Mouse (Mus musculus) MEL-GATA-1-ER (cell line): ENCODE measurements at regions not wholly inside any gene's neighbourhood (a gene's known extent, or its start where the extent isn't known, plus 50 kb on each side); places are given as distances from the start of the nearest gene placed in this dataset.
A peak's percentile ranks its signal among the peaks of the same experiment; 100 is the strongest.

ENCODE experiments used
- DNase-seq: peaks from one replicate; pipeline ENCODE4 v3.0.0-alpha.2; 2012; ENCODE audit warnings: low read depth; ENCODE audit errors: extremely low read depth

DNA sequence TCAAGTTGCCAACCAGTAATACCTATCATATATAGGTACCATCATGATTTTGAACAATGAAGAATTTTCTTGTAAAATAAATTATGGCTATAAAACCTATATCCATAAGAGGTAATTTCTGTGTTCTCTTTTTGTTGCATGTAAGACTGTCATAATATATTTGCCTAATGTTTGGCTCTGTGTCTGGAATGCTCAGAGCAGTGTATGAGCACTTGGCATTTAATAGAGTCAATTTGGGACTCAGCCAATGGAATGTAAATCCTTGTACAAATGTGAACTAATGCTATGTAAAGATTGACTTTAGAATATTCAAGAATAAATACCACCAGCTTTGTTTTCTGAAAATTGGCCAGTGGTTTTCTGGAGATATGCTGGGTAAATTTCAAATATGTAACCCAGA lies 208.5 kb upstream of the Zic1 start:
- DNase-seq: no peak

DNA sequence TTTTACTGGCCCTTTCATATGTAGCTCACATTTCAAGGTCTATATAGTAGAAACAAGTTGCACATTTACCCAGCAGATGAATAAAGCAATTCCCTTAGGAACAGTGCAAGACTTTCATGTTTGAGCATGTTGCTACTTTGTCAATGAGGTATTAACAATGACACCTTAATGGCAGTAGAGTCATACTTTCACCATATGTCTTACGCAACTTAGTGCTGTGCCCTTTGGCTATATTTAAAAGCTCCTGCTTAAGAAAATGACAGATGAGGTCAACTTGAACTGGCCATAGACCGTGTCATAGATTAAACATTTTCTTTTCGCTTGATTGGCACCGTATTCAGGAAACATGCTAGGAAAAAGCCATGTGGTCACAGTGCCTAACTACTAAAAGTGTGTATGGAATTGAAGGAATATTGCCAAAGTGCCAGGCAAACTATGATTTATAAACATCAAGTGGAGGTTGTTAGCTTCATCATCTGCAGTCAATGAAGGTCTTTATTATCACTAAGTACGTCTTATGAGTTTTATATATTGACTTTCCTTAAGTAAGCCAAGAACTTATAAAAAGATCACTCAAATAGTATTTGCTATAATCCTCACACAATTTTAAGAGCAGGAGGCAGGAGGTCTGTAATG lies 200.5 kb upstream of the Zic1 start:
- DNase-seq: no peak

DNA sequence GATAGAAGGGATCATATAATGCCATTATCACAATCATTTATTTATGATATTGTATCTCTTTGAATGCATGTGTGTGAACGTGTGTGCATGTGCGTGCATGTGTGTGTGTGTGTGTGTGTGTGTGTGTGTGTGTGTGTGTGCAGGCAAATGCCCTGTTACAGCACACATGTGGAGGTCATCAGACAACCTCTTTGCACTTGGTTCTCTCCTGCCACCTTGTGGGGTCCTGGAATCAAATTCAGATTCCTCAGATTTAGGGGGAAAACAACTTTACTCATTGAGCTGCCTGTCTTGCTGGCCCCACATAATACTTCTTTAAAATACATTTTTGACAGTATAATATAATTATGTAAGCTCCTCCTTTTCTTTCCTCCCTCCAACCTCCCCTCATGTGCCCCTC lies 195.7 kb upstream of the Zic1 start:
- no peak for DNase-seq

DNA sequence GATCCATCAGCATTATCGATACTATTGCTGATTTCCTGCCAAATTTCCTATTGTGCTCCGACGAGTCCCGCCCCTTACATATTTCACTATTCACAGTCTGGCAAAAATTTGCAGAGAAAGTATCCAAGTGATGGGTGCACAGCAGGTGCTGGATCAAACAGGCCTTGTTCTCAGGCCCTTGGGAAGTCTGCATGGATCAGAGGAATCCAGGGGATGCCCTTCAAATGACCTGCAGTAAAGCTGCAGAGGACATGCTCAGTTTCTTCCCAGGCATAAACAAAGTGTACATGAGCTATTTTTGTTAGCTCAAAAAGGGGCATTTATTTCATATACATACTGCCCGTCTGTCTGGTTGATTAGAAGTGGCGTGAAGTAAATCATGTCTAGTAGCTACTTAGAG lies 194.2 kb upstream of the Zic1 start:
- DNase-seq: no peak

DNA sequence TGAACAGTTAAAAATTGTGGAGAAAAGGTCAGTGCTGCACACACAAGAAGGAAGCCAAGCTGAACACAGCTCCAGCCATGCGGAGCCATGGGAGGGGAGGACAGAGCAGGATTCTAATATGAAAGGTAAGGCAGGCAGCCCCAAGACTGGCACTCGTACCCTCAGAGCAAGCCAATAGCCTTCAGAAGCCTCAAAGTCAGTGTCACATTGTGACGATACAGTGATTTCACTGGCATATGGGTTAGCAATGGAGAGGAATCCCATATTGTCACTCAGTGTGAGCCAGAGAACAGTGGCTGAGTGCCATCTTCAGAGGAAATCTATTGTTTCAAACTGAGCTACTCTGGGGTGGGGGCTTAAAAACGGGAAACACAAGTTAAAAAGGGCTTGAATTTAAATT lies 181.4 kb upstream of the Zic1 start:
- no peak for DNase-seq

DNA sequence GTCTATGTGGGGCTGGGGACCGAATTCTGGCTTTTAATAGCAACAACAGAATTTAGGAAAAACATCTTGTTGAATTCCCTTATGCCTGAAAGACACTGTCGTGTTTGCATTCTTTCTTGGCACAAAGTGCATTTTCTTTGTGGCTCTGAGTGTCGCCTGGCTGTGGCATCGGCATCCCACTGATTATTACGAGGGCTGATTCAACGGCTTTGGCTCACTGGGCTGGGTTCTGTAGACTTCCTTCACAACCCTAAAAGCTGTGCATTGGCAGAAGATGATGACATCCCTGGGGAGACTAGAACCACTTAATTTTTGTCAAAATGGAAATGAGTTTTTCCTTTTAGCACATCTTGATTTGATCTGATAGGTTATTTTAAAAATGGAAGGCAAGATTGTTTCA lies 179.8 kb upstream of the Zic1 start:
- no peak for DNase-seq

DNA sequence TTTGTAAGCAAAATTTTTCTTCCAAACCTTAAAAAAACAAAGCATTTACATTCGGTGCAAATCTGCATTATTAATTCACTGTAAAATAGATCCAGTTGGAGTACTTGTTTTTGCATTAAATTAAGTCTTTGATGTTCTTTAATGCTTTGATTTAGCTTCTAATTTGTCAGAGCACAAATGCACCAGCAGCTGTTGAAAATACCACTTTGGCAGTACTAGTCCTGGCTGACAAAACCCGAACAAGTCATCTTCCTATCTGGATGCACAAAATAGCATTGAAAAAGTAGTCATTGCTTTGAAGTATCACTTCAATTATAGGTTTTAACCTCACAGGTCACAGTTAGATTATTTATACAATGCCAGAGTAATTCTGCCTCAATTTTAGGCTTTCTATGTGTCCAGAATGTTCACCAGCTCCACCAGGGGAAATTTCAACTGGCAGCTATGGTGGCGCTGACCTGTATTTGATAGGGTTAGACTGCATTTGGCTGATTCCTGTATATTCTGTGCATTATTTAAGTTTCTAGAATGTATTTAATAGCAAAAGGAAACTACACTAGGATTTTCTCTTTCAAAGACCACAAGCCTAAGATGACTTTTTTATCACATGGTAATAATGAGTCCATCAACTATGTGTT lies 163.3 kb upstream of the Zic1 start:
- no peak for DNase-seq

DNA sequence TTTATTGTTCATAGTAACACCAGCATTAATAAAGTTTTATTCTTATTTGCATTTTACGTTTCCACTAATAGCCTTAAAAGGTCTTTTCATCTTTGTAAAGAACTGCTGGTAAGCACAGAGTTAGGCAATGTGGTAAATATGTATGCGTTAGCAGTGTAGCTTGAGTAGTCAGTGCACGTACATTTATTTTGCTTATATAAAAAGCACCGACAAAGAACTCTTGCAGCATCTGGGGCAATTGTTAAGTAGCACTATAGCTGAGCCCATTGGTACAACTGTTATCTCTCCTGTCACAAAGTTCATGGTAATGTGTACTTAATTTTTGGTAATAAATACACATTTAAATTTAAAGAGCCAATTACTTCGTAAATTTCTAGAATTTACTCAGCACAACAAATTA lies 162.8 kb upstream of the Zic1 start:
- DNase-seq: no peak

DNA sequence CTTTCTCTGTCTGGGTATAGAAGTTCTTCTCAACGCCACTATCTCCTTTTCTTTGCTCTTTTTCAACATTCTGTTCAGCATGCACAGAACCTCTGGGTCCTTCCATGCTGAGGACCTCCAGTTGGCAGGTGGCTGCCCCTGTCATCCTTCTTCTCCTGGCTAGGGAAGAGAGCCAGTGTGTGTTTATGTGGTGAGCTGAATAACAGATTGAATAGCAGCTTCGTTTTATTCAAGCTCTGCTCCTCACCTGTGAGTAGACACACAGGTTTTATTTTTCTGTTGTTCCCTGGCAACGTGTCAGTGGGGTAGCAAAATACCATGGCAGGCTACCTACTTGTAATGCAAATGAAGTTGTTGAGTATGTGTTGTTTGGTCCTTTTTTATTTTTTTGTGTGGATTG lies 154.9 kb upstream of the Zic1 start:
- no peak for DNase-seq

DNA sequence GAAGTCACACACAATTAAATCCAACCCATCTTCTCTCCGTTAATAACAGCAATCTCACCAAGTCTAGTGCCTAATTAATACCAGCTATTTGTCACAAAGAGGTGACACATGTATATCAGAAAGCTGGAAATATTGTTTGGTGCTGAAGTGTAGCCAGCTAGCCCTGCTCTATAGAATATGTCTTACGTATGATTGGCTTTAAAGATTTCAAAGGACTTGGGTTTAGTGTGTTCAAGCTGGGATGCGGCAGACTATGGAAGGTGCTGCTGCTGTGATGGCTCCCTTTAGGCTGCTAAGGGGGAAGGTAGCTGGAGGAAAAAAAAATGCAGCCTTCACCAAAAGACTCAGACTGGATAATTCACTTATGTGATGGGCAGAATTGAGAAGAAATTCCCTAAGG lies 144.1 kb upstream of the Zic1 start:
- DNase-seq: no peak

DNA sequence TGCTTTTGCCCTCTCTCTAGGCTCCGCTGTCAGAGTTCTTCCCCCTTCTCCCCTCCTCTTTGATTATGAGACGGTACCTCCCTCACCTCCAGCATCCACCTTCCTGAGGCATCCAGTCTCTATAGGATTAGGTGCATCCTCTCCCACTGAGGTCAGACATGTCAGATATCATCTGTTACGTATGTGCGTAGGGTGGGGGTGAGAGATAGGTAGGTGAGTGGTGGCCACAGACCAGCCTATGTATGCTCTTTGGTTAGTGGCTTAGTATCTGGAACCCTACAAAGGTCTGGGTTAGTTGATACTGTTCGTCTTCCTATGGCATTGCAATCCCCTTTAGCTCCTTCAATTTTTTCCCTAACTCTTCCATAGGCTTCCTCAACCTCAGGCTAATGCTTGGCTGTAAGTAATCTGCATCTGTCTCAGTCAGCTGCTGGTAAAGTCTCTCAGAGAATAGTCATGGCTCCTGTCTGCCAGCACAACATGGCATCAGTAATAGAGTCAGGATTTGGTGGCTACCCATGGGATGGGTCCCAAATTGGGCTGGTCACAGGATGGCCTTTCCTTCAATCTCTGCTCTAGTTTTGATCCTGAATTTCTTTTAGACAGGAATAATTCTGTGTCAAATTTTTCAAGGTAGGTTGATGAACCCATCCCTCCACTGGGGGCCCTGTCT lies 138.2 kb upstream of the Zic1 start:
- DNase-seq: no peak

DNA sequence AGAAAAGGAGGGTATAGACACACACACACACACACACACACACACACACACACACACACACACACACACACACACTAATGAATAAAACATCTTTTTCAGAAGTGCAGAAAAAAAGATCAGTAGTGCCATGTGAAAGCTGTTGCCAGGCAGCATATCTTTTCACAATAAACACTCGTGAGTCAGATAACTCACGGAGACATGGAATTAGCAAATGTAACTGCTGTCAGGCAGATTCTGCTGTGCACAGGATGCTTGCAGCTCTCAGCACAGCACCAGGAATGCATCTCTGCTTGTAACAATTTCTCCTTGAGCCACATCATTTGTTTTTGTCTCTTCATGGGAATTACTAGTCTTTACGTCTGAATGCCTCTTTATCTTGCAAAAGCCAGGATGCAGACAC lies 111.0 kb upstream of the Zic1 start:
- no peak for DNase-seq

DNA sequence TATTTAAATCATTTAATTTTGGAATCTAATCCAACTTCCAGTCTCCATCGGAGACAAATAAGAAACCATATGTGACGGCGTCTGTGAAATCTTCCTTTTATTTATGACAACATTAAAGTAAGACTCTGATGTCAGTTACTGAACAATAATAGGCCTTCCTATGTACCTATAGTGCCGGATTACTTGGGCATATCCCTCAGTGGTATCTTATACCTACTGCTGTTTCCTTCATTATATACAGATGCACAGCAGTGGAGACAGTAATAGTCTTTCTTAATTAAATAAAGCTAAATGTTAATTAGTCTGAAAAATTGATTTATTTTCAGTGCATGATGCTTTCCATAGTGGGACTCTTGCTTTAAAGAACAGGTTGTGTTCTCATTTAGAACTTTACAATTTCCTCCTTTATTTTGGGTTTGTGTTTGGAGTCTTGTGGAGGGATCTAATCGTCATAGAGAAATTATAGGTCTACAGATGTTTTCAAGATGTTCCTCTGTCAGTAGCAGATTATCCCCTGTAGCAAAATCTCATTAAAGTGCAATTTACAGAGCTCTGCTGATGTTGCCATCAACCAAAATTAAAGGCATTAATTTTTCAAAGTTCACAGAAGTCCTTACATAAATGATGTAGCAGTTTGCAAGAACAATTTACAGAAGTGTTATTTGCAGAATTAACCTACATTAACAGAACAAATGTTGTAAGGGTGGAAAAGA lies 97.3 kb upstream of the Zic1 start:
- DNase-seq: no peak

DNA sequence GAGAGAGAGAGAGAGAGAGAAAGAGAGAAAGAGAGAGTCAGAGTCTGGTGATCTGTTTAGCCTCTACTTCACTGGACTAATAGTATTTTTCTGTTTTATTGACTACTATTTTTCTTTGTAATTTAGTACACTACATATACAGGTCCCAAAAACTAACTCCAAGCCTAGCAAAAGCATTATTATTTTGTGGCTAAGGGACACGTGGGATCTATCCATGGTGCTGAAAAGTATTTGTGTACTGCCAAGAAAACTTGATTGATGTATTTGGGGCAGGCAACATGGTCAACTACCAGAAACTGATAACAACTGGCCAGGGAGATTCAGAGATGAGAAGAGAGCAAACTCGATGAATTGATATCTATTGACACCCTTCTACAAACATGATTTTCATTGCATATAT lies 94.3 kb upstream of the Zic1 start:
- peak; percentile 3 for DNase-seq

DNA sequence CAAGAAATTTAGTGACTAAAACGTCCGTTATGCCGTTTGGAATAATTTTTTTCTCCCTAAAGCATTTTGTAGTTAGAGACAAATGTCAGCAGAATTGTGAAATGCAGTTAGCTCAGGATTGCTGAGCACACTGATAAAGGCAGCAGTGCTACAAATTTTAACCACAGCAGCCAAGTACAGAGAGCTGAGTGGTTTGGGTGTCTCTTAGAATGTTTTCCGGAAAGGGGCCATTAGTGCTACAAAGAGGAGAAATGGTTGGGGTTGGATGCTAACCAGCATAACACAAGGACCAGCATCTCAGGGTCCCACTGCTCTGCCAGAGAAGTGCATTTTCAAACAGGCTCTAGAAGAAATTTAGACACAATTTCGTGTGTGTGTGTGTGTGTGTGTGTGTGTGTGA lies 91.2 kb upstream of the Zic1 start:
- no peak for DNase-seq

DNA sequence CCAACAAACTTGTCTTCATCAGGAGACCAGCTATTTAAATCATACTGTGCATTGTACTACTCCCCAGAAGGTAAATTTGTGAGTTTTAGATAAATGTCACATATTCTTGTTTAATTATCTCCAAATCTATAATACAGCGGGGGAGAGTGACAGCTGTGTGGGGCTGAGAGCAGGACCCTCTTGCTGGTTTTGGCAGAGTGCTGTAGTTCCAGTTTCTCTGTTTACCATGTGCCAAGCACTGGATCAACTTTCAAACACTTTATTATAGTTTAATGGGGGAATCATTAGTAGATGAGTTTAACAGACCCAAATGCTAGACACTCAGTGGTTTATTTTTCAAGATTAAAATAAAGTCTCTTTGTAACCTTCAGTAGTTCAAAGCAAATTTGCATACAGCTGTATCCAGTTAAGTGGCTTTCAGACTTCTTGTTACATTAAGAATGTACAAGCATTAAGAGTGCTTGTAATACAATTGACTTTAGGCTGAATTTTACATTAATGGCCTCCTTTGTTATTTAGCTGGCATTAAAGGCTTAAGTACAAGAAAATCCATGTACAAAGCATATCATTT lies 90.7 kb upstream of the Zic1 start:
- DNase-seq: no peak

DNA sequence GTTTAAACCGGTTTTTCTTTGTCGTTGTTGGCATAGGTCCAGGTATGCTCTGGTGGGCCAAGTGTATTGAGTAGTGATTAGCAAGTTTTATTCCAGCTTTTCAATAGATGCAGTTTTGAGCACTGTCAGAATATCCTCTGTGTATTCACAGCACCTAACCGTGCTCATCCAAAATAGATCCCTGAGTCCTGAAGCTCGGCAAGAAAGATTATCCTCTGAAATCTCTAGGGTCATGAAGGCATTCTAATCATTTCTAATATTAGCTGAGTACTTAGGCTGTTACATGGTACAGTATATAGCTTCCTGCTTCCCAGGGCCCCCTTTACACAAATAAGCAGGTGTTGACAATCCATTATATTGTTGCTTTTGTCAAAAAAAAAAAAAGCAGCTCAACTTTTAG lies 73.5 kb upstream of the Zic1 start:
- DNase-seq: no peak
